Mouse (Mus musculus): ENCODE measurements around the gene Gm20388. TPM values are rescaled to one million over a fixed set of nuclear protein-coding genes. Genes with fewer than 3 reads are reported as not detected.

Gene Gm20388
- polyA plus RNA-seq, 1 experiment from 2014 or later, result not detected

DNA sequence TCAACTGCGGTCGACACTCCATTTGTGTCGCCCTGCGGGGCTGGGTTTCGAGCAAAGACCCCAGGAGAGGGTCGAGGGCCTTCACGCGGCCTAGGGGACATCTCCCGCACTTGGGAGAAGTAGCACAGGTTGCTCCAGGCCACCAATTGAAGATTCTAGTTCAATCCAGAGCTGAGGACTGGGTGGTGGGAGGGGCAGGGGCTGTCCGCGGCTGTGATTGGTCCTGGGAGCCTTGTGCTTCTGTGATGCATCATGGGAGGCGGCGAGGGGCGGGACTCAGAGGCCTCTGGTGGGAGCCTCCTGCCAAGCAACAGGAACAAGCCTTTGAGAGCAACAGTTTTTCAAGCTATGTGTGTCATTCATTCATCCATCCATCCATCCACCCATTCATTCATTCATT, 1362.6 kb downstream of the Gm20388 start:
- Histone ChIP-seq H3K4me3 (ENCODE audit: low read depth, low read length) (no peak overlapping the region), H3K4me1 (ENCODE audit: control insufficient read depth, insufficient read depth, low read length) (no peaks in the 10 kb centered on the region), H3K36me3 (ENCODE audit: control insufficient read depth, insufficient read depth, low read length) (no peaks in the 10 kb centered on the region), H3K4me2 (peak overlapping the region; percentile 19; the same call in 1 of the 2 replicates), H3K9ac (ENCODE audit: low read length) (no peak overlapping the region; the same call in 1 of the 2 replicates), H3K27ac (ENCODE audit: low read depth, low read length) (no peak overlapping the region), H3K9me3 (ENCODE audit: control insufficient read depth, low read length) (no peaks in the 10 kb centered on the region), H3K27me3 (ENCODE audit: control insufficient read depth, insufficient read depth, low read length) (no peaks in the 10 kb centered on the region)
- 58% methylated on average over 14 of the region's 14 CpGs for WGBS
- DNase-seq (ENCODE audit: low spot score, missing footprints) (no peak), ATAC-seq (ENCODE audit: low FRiP score) (peak; percentile 70; the same call in 1 of the 2 replicates)

DNA sequence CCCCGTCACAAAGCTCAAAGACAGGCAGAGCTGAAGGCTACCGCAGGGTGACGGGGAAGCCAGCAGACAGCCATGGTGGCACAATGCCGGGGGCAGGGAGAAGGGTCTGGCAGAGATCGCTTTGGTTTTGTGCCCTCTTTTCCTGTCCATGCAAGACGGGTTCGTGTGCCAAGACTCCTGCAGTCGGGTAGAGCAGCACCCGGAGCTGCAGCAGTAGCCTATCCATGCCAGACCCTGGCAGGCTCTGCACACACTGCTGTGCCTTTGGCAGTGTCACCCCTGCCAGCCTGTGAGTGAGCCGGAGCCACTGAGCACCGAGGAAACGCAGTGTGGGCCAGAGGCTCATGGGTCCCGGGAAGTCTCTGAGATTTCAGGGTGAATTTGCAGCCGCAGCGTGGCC, 1363.0 kb downstream of the Gm20388 start:
- H3K27me3 ChIP-seq (ENCODE audit: control insufficient read depth, insufficient read depth, low read length), result no peaks in the 10 kb centered on the region
- no peaks in the 10 kb centered on the region for H3K4me1 ChIP-seq (ENCODE audit: control insufficient read depth, insufficient read depth, low read length)
- H3K9me3 ChIP-seq (ENCODE audit: control insufficient read depth, low read length), result no peaks in the 10 kb centered on the region
- H3K4me3 ChIP-seq (ENCODE audit: low read depth, low read length), result no peak overlapping the region
- H3K36me3 ChIP-seq (ENCODE audit: control insufficient read depth, insufficient read depth, low read length), result no peaks in the 10 kb centered on the region
- ATAC-seq (ENCODE audit: low FRiP score), result 0 out of 2 replicates have a peak, but pooled peaks have one; percentile 24
- no peak overlapping the region for H3K9ac ChIP-seq (ENCODE audit: low read length)
- no peak for DNase-seq (ENCODE audit: low spot score, missing footprints)
- no peak overlapping the region for H3K4me2 ChIP-seq
- H3K27ac ChIP-seq (ENCODE audit: low read depth, low read length), result no peak overlapping the region
- 90% methylated on average over 15 of the region's 15 CpGs for WGBS

DNA sequence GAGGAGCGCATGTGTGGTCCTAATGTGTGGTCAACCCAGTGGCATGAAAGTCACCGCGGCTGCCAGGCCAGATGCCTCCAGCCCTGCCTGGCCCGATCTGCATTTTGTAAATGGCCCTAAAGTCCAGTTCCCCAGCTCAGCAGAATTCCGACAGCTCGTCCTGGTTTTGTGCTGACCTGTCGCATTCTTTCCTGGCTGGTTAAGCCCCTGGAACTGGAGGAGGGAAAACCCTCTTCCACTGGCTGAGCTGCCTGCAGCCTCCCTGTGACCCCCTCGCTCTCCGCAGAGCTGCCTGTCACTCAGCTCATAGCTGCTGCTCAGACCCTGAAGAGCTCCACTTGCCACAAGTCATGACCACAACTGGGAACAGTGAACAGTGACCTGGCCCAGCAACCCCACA, 1369.8 kb downstream of the Gm20388 start:
- DNase-seq (ENCODE audit: low spot score, missing footprints) (no peak), ATAC-seq (ENCODE audit: low FRiP score) (no peak)
- H3K27me3 ChIP-seq (ENCODE audit: control insufficient read depth, insufficient read depth, low read length), result no peaks in the 10 kb centered on the region
- no peaks in the 10 kb centered on the region for H3K36me3 ChIP-seq (ENCODE audit: control insufficient read depth, insufficient read depth, low read length)
- no peaks in the 10 kb centered on the region for H3K9me3 ChIP-seq (ENCODE audit: control insufficient read depth, low read length)
- H3K4me1 ChIP-seq (ENCODE audit: control insufficient read depth, insufficient read depth, low read length), result no peaks in the 10 kb centered on the region
- no peak overlapping the region for H3K4me3 ChIP-seq (ENCODE audit: low read depth, low read length)
- H3K4me2 ChIP-seq, result no peak overlapping the region
- no peak overlapping the region for H3K9ac ChIP-seq (ENCODE audit: low read length)
- no peak overlapping the region for H3K27ac ChIP-seq (ENCODE audit: low read depth, low read length)
- 55% methylated on average over 9 of the region's 9 CpGs for WGBS

DNA sequence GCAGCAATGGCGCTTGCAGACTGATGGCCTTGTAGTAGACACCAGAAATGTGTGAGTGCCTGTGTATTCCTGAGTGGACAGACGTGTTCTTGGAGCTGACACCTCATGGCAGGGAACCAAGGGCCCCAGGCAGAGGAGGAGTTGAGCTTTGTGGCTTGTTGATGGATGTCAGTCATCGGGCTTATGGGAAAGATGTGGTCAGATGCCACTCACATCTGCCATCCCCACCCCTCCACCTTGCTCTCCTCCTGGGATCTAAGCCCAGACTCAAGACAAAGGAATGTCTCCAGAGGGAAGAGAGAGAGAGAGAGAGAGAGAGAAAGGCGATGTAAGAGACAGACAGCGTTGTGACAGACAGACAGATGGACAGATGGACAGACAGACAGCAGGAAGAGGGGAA, 1378.7 kb downstream of the Gm20388 start:
- H3K36me3 ChIP-seq (ENCODE audit: control insufficient read depth, insufficient read depth, low read length), result no peaks in the 10 kb centered on the region
- no peaks in the 10 kb centered on the region for H3K9me3 ChIP-seq (ENCODE audit: control insufficient read depth, low read length)
- DNase-seq (ENCODE audit: low spot score, missing footprints) (no peak), ATAC-seq (ENCODE audit: low FRiP score) (no peak)
- no peaks in the 10 kb centered on the region for H3K27me3 ChIP-seq (ENCODE audit: control insufficient read depth, insufficient read depth, low read length)
- no peak overlapping the region for H3K27ac ChIP-seq (ENCODE audit: low read depth, low read length)
- H3K4me2 ChIP-seq, result no peak overlapping the region
- 86% methylated on average over 5 of the region's 5 CpGs for WGBS
- H3K9ac ChIP-seq (ENCODE audit: low read length), result no peak overlapping the region
- peaks cover 3% of the 10 kb centered on the region; the same call in 1 of the 2 replicates for H3K4me1 ChIP-seq (ENCODE audit: control insufficient read depth, insufficient read depth, low read length)
- no peak overlapping the region for H3K4me3 ChIP-seq (ENCODE audit: low read depth, low read length)

DNA sequence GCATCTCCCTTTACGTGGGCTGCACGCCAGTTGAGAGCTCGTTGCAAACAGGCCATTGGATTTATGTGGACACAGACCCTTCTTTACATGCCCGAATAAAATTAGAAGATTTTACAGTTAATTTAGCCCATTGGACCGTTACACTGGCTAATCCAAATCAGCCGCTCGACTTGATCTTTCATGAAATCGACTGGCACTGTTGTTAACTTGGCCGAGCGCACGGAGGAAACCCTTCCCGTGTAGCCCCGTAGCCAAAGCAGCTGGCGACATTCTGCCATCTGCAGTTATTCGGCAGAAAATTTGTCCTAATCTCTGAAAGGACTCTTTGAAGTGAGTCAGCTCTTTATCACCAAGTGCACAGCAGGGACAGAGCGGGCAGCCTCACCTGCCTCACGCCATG, 1379.9 kb downstream of the Gm20388 start:
- H3K36me3 ChIP-seq (ENCODE audit: control insufficient read depth, insufficient read depth, low read length), result no peaks in the 10 kb centered on the region
- no peaks in the 10 kb centered on the region for H3K9me3 ChIP-seq (ENCODE audit: control insufficient read depth, low read length)
- no peak overlapping the region for H3K4me2 ChIP-seq
- WGBS, result 81% methylated on average over 17 of the region's 17 CpGs
- no peak overlapping the region for H3K4me3 ChIP-seq (ENCODE audit: low read depth, low read length)
- no peak overlapping the region for H3K9ac ChIP-seq (ENCODE audit: low read length)
- ATAC-seq (ENCODE audit: low FRiP score), result no peak
- no peak for DNase-seq (ENCODE audit: low spot score, missing footprints)
- H3K4me1 ChIP-seq (ENCODE audit: control insufficient read depth, insufficient read depth, low read length), result peaks cover 12% of the 10 kb centered on the region; the same call in 1 of the 2 replicates
- H3K27ac ChIP-seq (ENCODE audit: low read depth, low read length), result no peak overlapping the region
- no peaks in the 10 kb centered on the region for H3K27me3 ChIP-seq (ENCODE audit: control insufficient read depth, insufficient read depth, low read length)

DNA sequence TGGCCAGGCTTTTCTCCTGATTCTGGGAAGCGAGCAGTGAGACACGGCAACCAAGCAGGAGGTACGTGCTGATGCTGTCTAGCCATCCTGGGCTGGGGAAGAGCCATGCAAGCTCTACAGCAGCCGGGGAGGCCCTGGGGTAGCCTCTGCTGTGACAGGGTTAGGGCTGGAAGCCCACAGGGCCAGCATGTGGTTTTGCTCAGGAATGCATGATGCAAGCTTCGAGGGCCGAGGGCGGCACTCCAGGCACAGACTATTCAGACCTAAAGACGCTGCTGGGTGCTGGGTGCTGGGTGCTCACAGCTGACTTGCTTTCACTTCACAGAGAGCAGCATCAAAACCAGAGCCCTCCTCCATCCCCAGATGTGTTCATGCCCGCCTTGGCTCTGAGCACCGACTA, 1382.8 kb downstream of the Gm20388 start:
- Histone ChIP-seq H3K4me1 (ENCODE audit: control insufficient read depth, insufficient read depth, low read length) (peaks cover 19% of the 10 kb centered on the region), H3K4me2 (no peak overlapping the region), H3K9me3 (ENCODE audit: control insufficient read depth, low read length) (no peaks in the 10 kb centered on the region), H3K27me3 (ENCODE audit: control insufficient read depth, insufficient read depth, low read length) (no peaks in the 10 kb centered on the region), H3K36me3 (ENCODE audit: control insufficient read depth, insufficient read depth, low read length) (no peaks in the 10 kb centered on the region), H3K9ac (ENCODE audit: low read length) (no peak overlapping the region), H3K4me3 (ENCODE audit: low read depth, low read length) (no peak overlapping the region), H3K27ac (ENCODE audit: low read depth, low read length) (no peak overlapping the region)
- ATAC-seq (ENCODE audit: low FRiP score), result no peak
- no peak for DNase-seq (ENCODE audit: low spot score, missing footprints)
- 81% methylated on average over 10 of the region's 10 CpGs for WGBS

DNA sequence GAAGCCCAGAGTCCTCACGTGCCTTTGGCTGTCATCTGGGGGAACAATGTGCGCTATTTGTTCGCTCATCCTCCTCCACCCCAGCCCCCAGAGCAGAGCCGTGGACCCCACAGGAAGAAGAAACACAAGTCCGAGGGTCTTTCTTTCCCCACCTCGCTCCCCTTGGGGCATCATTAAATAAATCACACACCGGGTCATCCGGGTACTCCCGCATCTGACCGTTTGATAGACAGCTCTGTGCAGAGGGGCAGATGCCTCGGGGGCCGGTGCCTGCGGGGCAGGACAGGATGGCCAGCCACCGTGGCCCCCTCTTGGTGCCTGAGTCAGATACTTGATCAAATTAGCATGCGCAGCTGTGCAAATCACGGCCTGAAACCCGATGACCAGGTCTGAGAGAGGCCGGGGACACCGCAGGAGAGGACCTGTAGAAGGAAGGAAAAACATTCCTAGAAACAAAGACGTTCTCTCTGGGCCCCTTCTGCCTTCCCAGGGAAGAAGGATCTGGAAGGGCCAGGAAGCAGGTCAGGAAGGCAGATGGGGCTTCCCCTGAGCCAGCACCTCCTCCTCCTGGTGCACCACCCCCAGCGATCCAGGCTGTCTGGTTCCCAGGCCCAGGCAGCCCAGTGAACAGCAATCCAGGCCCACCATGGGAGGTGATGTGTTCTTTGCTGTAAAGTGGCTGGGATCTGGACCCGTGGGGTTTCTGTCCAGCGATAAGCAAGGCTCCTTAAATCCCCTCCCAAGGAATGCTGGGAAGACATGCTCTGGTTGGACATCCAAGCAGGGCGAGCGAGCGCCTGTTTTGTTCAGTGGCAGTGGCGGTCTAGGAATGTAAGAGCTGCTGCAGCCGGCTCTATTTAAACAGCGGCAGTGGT, 1383.8 kb downstream of the Gm20388 start:
- no peak overlapping the region for H3K4me3 ChIP-seq (ENCODE audit: low read depth, low read length)
- DNase-seq (ENCODE audit: low spot score, missing footprints) (peak; percentile 92), ATAC-seq (ENCODE audit: low FRiP score) (peak; percentile 65)
- H3K4me2 ChIP-seq, result no peak overlapping the region
- WGBS, result 30% methylated on average over 28 of the region's 29 CpGs
- 0 out of 2 replicates have a peak overlapping the region, but pooled peaks have one; percentile 6 for H3K9ac ChIP-seq (ENCODE audit: low read length)
- H3K27me3 ChIP-seq (ENCODE audit: control insufficient read depth, insufficient read depth, low read length), result no peaks in the 10 kb centered on the region
- H3K27ac ChIP-seq (ENCODE audit: low read depth, low read length), result peak overlapping the region; percentile 31; the same call in 1 of the 2 replicates
- peaks cover 19% of the 10 kb centered on the region for H3K4me1 ChIP-seq (ENCODE audit: control insufficient read depth, insufficient read depth, low read length)
- H3K9me3 ChIP-seq (ENCODE audit: control insufficient read depth, low read length), result no peaks in the 10 kb centered on the region
- H3K36me3 ChIP-seq (ENCODE audit: control insufficient read depth, insufficient read depth, low read length), result no peaks in the 10 kb centered on the region

DNA sequence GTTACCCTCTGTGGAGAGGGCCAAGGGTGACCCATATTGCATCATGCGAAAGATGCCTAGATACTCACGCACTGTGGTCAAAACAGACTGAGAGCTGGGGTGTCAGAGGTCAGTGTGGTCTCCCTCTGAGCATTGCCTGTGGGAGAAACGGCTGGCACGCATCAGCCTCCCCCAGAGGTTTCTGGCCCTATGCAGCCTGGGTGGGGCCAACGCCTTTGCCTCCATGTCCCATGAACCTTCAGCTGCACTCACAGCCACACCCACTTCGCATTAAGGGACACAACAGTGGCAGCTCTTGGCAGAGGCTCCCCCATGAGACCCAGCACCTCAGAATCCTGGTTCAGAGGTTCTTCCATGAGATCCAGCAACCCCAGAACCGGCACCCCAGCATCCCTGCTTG, 1385.4 kb downstream of the Gm20388 start:
- ATAC-seq (ENCODE audit: low FRiP score) (no peak), DNase-seq (ENCODE audit: low spot score, missing footprints) (no peak)
- no peak overlapping the region for H3K27ac ChIP-seq (ENCODE audit: low read depth, low read length)
- no peak overlapping the region for H3K4me3 ChIP-seq (ENCODE audit: low read depth, low read length)
- H3K27me3 ChIP-seq (ENCODE audit: control insufficient read depth, insufficient read depth, low read length), result no peaks in the 10 kb centered on the region
- H3K4me2 ChIP-seq, result no peak overlapping the region
- H3K9me3 ChIP-seq (ENCODE audit: control insufficient read depth, low read length), result no peaks in the 10 kb centered on the region
- no peaks in the 10 kb centered on the region for H3K36me3 ChIP-seq (ENCODE audit: control insufficient read depth, insufficient read depth, low read length)
- WGBS, result 85% methylated on average over 7 of the region's 7 CpGs
- H3K4me1 ChIP-seq (ENCODE audit: control insufficient read depth, insufficient read depth, low read length), result peaks cover 26% of the 10 kb centered on the region
- no peak overlapping the region for H3K9ac ChIP-seq (ENCODE audit: low read length)

DNA sequence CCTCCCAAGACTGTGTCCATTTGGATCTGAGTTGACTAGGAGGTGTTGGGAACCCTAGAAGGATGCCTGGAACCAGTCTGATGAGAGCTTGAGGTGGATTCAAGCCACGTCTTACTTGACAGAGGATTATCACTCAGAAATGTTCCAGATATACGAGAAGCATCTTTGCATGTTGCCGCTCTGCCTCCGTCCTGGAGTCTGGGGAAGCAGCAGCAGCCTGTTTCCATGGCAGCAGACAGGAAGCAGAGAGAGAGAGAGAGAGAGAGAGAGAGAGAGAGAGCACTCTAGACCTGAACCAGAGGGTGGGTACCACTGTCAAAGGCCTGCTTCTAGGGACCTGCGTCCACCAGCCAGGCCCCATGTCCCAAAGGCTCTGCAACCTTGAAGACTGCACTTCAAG, 1386.0 kb downstream of the Gm20388 start:
- DNase-seq (ENCODE audit: low spot score, missing footprints), result no peak
- Histone ChIP-seq H3K4me3 (ENCODE audit: low read depth, low read length) (no peak overlapping the region), H3K9ac (ENCODE audit: low read length) (no peak overlapping the region), H3K36me3 (ENCODE audit: control insufficient read depth, insufficient read depth, low read length) (no peaks in the 10 kb centered on the region), H3K4me1 (ENCODE audit: control insufficient read depth, insufficient read depth, low read length) (peaks cover 31% of the 10 kb centered on the region), H3K27me3 (ENCODE audit: control insufficient read depth, insufficient read depth, low read length) (no peaks in the 10 kb centered on the region), H3K9me3 (ENCODE audit: control insufficient read depth, low read length) (no peaks in the 10 kb centered on the region), H3K27ac (ENCODE audit: low read depth, low read length) (no peak overlapping the region), H3K4me2 (no peak overlapping the region)
- WGBS, result 55% methylated on average over 5 of the region's 5 CpGs
- no peak for ATAC-seq (ENCODE audit: low FRiP score)

All from midbrain, embryonic 11.5 days (tissue).